Mouse (Mus musculus): ENCODE measurements at regions not wholly inside any gene's neighbourhood (a gene's known extent, or its start where the extent isn't known, plus 50 kb on each side); places are given as distances from the start of the nearest gene placed in this dataset.
"Not testable (repeated sequence)": the region's sequence is repeated elsewhere in the genome, so short reads cannot be mapped to it uniquely, and the experiment has no call there.

DNA sequence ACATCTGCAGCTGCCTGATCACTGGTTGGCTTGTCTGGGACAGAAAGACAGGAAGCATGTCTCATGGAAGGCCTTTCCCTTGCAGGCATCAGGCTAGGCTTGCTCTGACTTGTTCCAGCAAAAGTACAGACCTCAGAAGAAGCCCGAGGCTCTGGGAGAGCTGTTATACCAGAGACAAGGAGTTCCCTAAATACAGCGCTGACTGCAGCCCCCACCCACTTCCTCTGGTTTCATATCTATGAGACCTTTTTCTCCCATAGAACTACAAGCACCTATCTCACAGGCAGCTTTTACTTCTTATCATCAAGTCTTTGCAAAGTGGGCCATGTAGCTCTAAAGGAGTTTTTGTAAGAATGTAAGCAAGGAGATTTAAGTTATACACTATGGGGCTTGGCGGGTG lies 312.2 kb upstream of the Vmn1r3 start:
- no CpG with 5 or more reads among the region's 3 CpGs for WGBS
- DNase-seq (ENCODE audit: low read depth, low spot score): not testable (repeated sequence)

GRCm38 (mm10) chr4:3495987-3496386 lies 310.8 kb upstream of the Vmn1r3 start:
- WGBS: 47% methylated on average over 1 of the region's 1 CpGs
- DNase-seq (ENCODE audit: low read depth, low spot score): not testable (repeated sequence)

DNA sequence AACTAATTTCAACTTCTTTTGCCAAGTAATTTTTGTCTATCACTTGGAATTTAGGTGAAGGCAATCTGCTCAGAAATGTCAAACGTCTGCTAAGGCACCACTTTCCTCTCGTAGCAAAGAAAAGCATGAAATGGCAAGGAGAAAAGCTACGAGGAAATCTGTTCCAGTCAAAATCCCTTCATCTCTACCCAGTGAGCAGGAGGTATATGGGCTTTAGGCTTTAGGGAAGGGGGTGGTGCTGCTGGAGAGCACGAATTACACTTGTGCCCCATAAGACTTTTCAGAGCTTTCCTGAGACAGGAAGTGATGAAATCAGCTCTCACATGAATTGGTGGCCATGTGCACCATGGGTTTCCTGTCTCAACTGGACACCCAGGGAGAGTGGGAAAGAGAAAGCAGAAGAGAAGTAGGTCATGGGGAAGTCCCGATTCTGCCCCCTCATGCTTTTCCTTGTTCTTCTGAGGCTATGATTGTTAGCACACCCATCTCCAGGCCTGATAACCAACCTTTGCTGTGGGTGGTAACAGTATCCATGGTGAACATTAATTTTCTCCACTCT lies 309.0 kb upstream of the Vmn1r3 start:
- no CpG with 5 or more reads among the region's 5 CpGs for WGBS
- DNase-seq (ENCODE audit: low read depth, low spot score): not testable (repeated sequence)

DNA sequence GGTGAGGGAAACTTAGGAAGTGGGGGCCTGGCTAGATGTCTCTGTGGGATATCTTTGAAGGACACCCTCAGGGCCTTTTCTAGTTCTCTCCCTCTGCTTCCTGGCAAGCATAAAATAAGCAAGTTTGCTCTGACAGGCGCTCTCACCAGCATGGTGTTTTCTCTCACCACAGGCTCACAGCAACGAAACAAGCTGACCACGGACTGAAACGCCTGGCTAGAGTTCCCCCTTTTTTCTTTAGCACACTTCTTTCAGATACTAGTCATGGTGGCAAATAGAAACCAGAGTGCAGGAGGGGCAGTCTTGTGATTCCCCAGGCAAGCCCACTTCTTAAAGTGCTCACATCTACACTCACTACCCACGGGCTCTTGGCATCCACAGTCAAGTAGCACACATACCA lies 305.7 kb upstream of the Vmn1r3 start:
- WGBS: no CpG with 5 or more reads among the region's 5 CpGs
- DNase-seq (ENCODE audit: low read depth, low spot score): not testable (repeated sequence)

DNA sequence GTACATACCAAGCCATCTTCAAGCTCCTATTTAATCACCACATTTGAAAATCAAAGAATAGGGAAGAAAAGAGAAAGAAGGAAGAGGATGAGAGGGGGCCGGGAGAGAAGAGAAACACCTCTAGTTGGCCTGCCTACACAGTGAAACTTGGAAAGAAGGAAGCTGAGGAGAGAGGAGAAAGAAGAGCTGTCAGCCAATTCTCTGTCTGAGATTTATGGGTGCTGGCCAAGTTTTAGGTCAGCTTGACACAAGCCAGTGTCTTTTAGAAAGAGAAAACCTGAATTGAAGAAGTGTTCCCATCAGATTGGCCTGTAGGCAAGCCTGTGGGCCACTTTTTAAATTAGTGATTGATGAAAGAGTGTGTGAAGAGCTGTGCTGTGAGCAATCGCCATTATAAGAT lies 296.9 kb upstream of the Vmn1r3 start:
- WGBS: 73% methylated on average over 2 of the region's 2 CpGs
- DNase-seq (ENCODE audit: low read depth, low spot score): no peak

DNA sequence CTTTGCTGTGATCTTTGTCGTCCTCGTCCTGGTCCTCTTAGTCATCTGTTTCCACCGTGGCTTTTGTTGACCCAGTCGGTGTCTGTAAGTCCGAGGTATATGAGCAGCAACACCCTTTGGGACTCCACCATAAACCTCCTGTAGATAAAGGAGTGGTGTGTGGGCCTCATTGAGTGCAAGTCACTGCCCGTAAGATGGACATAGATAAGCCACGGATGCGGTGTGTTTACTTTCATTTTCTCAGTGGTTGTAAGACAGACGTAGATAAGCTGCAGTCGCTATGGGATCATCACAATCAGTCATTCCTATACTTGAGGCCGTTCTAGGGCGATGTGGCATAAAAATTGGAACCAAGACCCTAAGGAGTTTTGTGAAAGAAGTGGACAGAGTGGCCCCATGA lies 271.6 kb upstream of the Vmn1r3 start:
- WGBS: 88% methylated on average over 12 of the region's 12 CpGs
- DNase-seq (ENCODE audit: low read depth, low spot score): no peak

- WGBS: 69% methylated on average over 2 of the region's 2 CpGs
- not testable (repeated sequence) for DNase-seq (ENCODE audit: low read depth, low spot score)
Measured at GRCm38 (mm10) chr4:3437380-3437779, 252.2 kb upstream of the Vmn1r3 start.

DNA sequence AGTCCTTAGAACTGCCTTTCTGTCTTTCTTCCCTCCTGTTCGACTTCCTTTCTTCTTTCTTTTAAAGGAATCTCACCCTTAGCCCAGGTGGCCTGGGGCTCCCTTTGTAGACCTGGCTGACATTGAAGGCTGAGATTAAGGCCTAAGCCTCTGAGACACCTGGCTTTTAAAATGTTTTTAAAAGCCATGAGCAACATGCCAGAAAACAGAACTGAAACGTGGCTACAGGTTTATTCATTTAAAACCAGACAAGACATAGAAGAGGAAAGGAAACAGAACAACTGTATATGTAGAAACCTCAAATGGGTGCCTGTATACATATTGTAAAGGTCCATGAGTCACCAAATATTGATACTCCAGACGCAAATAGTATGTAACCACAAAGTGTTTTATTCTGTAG lies 242.8 kb upstream of the Vmn1r3 start:
- no peak for DNase-seq (ENCODE audit: low read depth, low spot score)

GRCm38 (mm10) chr4:3419920-3420499 lies 234.9 kb upstream of the Vmn1r3 start:
- WGBS: 27% methylated on average over 3 of the region's 3 CpGs
- DNase-seq (ENCODE audit: low read depth, low spot score): peak; percentile 39

More for the DNA sequence above, 242.8 kb upstream of the Vmn1r3 start:
- WGBS: 42% methylated on average over 3 of the region's 3 CpGs

GRCm38 (mm10) chr4:3416670-3417069 lies 231.5 kb upstream of the Vmn1r3 start:
- no peak for DNase-seq (ENCODE audit: low read depth, low spot score)
- WGBS: 48% methylated on average over 5 of the region's 5 CpGs

DNA sequence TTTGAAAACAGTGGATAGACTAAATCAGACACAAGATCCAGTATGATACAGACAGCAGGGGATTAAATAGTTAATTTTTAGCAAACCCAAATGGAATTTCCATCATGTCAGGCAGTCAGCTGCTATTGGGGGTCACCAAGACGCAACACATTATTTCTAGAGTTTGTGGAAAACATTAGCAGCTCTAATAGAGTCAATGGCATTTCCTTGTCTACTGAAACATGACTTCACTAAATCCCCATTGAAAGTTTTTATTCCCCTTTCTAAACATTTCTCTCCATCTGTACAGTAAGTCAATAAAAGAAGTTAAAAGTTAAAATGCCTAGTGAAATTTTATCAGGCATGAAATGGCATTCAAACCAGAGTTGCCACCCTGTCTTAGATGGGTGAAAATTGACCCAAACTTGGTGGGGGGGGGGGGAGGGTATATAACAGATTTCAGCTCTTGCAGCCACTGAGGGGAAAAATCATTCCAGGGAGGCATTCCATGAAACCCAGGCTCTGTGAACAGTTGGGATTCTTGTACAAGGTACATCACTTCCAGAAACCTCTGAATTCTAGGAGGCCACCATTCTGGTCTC lies 229.4 kb upstream of the Vmn1r3 start:
- DNase-seq (ENCODE audit: low read depth, low spot score): not testable (repeated sequence)
- WGBS: 74% methylated on average over 1 of the region's 1 CpGs

- DNase-seq (ENCODE audit: low read depth, low spot score): peak; percentile 28
- 33% methylated on average over 15 of the region's 15 CpGs for WGBS
Measured at GRCm38 (mm10) chr4:3413493-3414441, 228.6 kb upstream of the Vmn1r3 start.

- DNase-seq (ENCODE audit: low read depth, low spot score): not testable (repeated sequence)
- 80% methylated on average over 4 of the region's 4 CpGs for WGBS
Measured at GRCm38 (mm10) chr4:3412323-3412722, 227.2 kb upstream of the Vmn1r3 start.

- DNase-seq (ENCODE audit: low read depth, low spot score): not testable (repeated sequence)
- 56% methylated on average over 4 of the region's 4 CpGs for WGBS
Measured at GRCm38 (mm10) chr4:3402856-3403255, 217.7 kb upstream of the Vmn1r3 start.

GRCm38 (mm10) chr4:3401766-3402165 lies 216.6 kb upstream of the Vmn1r3 start:
- not testable (repeated sequence) for DNase-seq (ENCODE audit: low read depth, low spot score)
- 83% methylated on average over 2 of the region's 2 CpGs for WGBS

DNA sequence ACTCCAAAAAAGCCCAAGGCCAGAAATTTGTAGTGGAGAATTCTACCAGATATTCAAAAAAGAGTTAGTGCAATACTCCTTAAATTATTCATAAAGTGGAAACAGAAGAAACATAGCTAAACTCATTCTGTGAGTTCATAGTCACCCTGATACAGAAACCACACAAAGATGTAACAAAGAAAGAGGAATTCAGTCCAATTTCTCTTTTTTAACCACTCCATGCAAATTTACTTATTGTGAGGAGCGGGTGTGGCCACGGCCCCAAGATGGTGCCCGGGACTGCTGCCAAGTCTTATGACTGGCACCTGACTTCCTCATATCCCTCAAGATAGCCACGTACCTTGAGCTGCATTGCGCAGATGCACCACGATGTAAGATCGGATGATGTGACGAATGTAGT lies 206.4 kb upstream of the Vmn1r3 start:
- WGBS: 41% methylated on average over 8 of the region's 8 CpGs
- not testable (repeated sequence) for DNase-seq (ENCODE audit: low read depth, low spot score)

DNA sequence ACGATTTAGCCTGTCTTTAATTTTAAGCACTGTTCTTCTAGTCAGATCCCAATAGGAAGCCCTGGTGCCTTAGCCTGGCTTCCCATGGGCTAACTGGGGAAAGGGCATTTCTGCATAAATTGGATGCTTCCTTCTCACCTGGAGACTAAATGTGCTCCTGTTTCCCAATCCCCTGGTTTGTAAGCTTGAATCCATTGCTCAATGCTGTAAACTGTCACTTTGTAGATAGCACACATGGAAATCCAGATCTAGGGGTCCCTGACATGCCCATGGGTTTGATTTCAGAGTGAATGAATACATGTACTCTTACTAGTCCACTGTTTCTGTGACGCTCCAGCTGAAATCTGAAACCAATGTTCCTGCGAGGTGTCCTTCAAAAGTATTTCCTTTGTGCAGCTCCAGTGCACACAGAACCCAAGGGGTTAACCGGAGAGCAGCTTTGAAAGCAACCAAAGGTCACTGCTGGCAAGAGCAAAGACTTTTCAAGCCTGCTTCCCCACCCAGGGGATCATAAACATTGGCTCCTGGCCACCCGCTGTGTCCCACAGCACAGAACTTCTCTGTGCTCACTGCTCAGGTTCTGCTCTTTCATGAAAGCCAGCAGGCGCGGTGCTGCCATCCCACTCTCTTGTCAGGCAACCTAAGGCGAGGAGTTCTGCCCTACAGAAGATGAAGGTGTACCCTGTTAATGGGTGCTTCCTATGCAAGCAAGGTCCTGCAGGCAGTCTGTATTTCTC lies 188.0 kb upstream of the Vmn1r3 start:
- WGBS: 15% methylated on average over 8 of the region's 8 CpGs
- DNase-seq (ENCODE audit: low read depth, low spot score): not testable (repeated sequence)

GRCm38 (mm10) chr4:3368021-3368420 lies 182.9 kb upstream of the Vmn1r3 start:
- not testable (repeated sequence) for DNase-seq (ENCODE audit: low read depth, low spot score)
- WGBS: 69% methylated on average over 4 of the region's 4 CpGs

DNA sequence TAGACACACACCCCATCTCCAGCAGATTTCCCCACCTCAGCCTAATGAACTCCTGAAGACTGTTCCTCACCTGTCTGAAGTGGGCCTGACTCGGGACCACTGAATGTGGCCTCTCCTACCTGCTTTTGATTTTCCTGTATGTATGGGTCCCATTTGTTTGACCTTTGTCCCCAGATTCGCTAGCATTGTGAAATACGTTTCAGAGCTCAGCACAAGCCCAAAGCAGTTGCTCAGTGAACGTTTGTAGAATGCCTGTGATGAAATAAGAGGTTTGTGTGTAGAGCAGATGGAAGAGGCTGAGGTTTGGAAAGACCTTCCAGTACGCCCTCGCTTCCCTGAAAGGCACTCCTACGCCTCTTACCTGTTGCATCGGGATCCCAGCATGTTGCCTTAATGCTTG lies 158.3 kb upstream of the Vmn1r3 start:
- 66% methylated on average over 8 of the region's 8 CpGs for WGBS
- DNase-seq (ENCODE audit: low read depth, low spot score): not testable (repeated sequence)

DNA sequence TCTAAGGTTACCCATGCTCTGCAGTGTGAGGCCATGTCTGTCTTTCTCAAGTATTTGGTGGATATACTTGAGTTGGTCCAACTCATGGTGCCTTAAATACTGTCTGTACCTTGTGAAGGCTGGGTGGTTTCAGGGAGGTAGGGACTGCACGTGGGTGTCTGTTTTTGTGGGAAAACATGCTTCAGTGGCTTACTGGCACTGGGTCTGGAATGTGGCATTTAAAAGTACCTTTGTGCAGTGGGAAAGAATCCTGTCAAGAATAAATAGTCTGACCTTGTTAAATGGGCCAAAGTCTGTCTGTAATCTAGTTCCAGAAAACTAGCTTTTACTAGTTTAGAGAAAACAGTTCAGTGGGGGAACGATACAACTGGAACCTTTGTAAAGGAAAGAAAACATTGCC lies 157.5 kb upstream of the Vmn1r3 start:
- WGBS: 38% methylated on average over 2 of the region's 2 CpGs
- DNase-seq (ENCODE audit: low read depth, low spot score): not testable (repeated sequence)

All from large intestine, adult 2 months (tissue).